Mouse (Mus musculus) T-helper 17 cell (primary cell): ENCODE measurements around the gene Hapln4.

Experiments
- in situ Hi-C, 2 experiments: fragments of 300-600 bp; cut with MboI, MseI; formaldehyde crosslinking; loops; 1 replicate in 1 of 2; 2 replicates in 1 of 2; pipeline ENCODE4 v1.15.1; 2025; ENCODE audit warnings: high pct_unique_total_duplicates in 2 of 2

The Hapln4 gene

DNA sequence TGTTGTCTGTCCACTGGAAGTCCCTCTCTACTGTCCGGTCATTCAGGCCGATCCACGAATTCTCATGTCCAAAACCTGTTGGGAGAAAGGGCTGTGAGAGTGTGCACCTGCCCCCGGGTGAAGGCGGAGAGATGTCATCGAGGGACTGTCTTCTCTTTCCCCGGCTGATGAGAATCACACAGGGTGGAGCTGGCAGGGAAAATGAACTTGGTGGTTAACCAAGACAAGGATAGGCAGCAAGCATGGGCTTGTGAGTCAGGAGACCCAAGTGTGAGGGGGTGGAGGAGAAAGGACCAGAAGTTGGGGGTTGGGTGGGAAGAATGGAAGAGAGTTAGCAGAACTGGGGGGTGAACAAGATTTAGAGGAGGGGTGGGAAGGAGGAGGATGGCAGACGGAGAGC is 17.0 kb downstream of the Hapln4 start:
- in situ Hi-C loops = no loop called here

DNA sequence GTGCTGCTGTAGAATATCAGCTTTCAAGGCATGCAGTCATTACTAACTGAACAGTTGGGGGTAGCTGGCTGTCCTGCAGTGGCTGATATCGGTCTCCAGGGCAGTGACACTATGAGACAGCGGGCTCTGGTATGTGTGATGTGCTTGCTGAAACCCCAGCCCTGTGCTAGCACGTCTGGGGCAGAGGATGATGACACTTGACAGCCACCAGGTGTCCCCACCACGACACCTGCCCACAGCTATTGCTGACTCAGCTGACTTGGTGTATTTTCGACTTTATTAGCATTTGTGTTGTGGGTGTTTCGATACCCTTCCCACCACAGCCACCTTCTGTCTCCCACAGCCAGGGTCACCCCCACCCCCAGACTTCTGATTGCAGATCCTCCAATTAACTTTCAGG is 21.2 kb downstream of the Hapln4 start:
- in situ Hi-C loops = no loop called here

DNA sequence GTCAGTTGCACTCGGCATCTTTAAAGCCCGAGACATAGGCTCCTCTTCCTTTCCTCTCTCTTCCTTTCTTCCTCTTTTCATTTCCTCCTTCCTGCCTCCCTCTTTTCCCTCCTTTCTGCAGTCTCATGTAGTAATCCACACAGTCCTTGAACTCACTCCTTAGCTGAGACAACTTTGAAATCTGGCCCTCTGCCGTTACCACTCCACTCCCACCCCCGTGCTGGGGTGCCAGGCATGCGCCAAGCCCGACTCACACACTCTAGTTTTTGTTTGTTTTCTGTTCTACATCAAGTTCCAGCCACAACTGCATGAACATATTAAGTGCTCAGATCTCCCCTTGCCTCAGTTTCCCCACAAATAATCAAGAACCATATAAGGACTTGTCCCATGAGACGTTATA is 21.7 kb downstream of the Hapln4 start:
- in situ Hi-C loops = no loop called here

DNA sequence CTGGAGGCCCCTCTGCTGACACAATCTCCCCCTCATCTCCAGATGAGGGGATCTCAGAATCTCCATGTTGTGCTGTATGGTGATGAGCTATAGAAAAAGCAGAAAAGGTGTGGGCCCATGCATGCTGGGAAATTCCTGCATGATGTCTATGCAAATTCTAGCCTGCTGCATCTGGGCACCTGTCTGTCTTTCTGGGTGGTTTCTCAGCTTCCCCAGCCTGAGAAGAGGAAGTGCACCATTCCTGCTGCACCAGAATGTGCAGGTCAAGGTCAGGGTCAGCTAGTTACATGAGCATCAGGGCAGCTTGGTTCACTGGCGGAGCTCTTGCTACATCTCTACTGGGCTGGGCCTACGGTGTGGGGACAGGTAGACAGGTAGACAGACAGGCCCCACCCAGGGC is 27.2 kb downstream of the Hapln4 start:
- in situ Hi-C loops = no loop called here

DNA sequence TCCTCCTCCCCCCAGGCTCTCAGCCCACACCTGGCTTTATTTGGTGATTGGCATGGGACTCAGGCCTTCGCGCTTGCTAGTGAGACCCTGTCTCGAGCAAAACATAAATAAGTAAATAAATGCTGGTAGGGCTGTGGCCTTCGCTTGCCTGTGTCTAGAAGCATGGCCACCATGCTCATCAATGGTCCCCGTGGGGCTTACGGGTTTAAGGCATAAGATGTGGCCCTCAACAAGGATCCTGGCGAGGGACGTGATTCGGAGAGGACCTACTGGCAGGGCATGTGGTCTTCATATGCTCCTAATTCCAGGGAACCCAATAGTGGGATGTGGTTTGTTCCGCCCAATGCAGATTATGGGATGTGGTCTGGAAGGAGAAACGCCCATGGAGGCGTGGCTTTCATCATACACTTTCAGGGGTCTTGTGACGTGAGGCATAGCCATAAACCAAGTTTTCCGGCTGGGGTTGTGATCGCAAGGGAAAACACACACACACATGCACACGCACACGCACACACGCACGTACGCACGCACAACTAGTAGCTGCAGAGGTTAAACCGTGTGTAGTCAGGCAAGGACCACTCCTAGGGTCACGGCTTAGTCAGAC is 28.0 kb downstream of the Hapln4 start:
- in situ Hi-C loops = no loop called here

DNA sequence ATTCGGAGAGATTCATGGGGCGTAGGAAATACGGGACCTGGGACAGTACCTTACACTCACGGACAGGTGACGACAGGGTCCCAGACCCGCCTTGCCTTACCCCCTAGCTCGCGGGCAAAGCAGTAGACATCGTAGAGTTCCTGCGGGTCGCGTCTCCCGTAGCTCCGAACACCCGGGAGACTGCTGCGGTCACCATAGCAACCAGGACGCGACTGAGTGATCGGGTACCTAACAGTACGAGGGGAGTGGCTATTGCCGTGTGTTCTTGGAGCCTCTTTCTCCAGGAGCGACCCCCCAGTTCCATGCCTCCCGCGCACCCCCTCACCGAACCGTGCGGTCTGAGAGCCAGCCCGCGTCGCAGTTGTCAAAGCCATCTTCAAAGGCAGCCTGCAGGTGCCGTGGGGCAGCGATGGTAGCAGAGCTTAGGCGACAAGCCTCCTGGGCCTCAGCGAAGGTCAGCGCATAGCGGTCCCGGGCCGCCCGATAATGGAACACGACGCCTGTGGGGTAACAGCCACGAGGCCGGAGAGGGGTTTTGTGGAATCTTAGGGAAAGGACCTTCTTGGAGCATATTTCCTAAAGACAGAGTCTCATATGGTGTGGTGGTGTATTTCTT is 29.3 kb downstream of the Hapln4 start:
- in situ Hi-C loops = no loop called here

DNA sequence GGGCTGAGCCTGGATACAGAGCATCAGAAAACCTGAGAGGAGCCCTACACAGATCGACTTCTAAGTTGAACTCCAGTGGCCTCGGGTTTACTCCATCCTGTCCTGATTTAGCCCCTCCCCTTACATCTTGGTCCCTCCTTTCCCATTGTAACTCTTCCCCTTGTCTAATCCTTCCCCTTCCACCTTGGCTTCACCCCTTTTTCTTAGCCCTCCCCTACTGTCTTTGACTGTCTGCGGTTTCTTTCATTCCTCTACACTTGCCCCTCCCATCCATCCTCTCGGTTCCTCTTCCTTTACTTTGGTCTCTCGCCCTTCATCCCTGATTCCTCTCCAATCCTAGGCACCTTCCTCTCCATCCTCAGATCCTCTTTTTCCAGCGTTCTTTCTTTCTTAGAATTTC is 31.2 kb downstream of the Hapln4 start:
- in situ Hi-C loops = no loop called here

DNA sequence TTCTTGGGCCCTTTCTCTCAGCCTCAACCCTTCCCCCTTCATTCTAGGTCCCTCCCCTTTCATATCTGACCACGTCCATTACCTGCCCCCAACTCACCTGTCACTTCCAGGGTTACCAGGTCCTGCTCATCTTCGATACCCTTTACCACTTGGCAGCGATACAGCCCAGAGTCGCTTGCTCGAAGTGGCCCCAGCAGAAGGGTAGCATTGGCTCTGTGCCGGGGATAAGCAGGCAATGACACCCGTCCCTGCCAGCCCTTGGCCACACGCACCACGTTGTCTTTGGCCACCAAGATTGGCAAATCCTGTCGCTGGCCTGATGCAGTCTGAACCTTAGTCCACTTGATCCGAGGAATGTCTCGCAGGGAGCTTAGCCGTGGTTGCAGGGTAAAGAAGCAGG is 31.6 kb downstream of the Hapln4 start:
- in situ Hi-C loops = no loop called here

DNA sequence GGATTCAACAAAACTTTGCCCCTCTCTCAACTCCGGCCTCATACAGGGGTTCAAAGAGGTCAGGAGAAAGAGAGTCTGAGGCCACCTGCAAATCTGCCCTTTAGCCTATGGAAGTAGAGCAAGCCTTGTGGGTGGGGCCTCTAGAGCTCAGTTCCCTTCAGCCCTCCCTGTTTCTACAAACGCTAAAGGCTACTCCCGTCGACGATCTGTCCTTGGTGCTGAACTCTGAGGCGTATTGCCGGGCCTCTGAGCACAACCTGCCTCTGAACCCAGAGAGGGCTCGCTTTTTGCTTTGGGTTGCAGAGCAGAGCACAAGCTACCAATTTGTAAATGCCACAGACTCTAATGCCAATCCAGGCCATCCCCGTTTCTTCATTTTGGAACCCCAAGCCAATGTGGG is 34.4 kb downstream of the Hapln4 start:
- in situ Hi-C loops = no loop called here

DNA sequence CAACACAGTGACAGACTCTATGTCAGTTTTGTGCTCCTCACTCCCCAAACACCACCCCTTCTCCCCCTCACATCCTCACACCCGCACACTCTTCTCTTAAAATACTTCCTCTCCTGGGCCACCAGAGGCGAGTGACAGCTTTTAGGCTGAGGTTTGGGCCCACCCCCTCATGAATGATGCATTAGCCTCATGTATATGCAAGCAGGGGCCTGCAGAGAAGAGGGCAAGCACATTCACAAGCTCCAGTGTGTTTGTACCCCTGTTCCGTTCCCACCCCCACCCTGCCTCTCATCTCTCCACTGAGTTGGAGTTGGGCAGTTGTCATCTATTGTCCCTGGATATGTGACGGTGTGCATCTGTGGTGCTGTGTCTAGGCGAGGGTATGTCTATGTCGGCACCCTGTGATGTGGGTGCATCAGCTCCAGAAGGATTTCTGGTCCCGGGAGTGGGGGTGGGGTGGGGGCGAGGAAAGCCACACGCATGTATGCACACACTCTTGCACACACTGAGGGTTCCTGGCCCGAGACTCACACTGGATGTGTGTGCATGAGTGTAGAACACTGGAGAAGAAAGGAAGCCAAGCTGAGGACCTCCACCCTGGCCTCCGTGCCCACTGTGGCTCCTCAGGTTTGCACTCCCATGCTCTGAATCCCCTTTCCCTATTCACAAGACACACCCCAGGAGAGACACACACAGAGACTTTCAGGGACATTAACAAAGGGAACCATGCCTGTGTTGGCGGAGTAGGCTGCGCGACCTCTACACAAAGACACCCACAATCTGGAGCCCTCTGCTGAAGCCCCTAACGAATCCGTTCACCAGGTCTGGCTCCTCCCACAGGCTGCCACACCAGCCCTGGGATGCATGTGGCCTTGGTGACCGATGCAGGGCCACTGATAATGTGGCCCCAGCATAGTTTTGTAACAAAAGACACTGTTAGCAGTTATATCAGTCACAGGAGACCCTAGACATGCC is 35.8 kb downstream of the Hapln4 start:
- in situ Hi-C loops = no loop called here

DNA sequence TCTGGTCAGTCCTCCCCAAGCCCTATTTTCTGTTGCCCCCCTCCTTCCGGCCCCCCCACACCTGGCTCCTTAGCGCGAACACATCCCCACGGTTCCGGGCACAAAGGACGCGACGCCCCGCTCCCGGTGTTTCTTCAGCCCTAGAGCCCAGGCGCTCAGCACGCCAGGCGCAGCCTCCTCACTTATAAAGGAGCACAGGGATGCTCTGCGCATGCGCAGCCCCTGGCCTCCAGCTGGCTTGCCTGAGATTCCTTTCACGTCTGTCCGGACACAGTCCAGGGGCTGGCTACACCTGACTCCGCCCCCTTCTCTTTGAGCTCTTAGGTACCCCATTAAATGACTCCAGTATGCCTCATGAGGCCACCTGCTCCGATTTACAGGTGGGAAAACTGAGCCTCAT is 37.4 kb downstream of the Hapln4 start, which contains the start of gene Ncan:
Gene Ncan (minus strand): TSS at position 207 of the 400 bp plus-strand sequence.
- in situ Hi-C loops = no loop called here

DNA sequence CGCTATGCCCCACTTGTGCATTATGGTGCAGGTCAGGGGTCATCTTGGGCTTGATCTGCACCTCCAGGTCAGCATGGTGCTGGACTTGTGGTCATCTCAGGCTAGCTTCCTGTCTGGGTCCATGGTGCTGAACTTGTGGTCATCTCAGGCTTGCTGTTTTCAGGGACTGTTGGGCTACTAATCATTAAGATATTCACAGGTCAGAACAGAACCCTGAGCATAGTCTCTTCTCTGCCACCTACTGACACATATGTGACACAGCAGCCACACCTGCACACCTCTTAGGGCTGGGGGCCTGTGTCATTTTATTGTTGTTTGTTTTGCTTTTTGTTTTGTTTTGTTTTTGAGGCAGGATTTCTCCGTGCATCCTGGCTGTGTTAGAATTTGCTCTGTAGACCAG is 39.6 kb downstream of the Hapln4 start:
- in situ Hi-C loops = no loop called here

DNA sequence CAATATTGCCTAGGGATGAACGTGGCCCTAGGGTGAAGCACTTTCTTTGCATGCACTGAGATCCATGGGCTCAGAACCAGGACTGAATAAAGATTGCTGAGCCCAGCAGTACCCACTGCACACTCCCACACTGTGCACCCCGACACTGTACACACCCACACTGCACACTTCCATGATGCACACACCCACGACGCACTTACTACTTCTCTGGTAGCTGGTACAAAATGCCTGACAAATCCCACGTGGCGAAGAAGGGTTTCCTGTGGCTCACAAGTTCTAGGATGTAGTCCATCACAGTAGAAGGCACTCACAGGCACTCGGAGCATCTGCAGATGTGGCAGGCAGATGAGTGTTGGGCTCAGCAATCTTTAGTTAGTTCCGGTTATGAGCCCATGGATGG is 41.7 kb downstream of the Hapln4 start:
- in situ Hi-C loops = no loop called here

DNA sequence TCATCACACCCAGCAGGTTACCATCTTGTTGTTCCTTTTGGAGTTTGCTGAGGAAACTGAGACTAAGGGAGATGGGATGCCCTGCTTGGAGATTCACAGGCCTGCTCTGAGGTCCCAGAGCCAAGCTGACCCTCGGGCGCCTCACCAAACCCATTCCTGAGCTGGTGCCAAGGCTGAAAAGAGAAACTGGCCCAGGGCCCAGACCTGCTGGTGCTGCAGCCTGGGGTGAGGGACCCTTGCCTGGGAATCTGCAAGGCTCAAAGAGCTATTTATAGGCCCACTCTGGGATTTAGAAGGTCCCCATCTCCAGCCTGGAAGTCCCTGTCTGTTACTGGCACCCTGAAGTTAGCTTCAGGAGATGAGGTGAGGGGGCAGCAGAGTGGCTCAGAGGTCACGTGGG is 45.2 kb downstream of the Hapln4 start:
- in situ Hi-C loops = no loop called here

DNA sequence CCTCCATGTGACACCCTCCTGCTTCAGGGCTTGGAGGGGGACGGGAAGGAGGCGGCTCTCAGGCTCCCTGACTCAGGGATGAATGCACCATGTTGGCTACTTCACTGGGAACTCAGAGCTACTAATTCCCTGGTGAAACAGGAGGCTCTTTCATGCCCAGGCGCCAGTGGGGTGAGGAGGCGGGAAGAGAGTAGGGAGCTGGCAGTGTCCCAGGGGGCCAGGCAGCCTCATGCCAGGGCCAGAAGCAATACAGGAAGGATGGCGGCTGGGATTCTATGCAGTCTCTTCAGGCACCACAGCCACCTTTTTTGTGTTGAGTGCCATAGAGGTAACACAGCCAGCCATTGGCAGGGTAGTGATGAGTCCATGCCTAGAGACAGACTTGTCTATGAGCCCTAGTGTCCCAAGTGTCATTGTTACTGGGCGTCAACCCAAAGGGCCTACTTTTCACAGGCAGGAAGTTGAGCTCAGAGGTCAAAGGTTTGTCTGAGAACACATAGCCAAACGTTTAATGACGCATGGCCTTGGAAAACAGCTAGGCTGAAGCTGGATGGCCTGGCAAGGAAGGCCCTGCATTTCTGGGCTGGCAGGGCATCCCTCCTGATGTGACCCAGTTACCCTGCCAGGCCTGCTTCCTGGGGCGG is 46.2 kb downstream of the Hapln4 start:
- in situ Hi-C loops = no loop called here

DNA sequence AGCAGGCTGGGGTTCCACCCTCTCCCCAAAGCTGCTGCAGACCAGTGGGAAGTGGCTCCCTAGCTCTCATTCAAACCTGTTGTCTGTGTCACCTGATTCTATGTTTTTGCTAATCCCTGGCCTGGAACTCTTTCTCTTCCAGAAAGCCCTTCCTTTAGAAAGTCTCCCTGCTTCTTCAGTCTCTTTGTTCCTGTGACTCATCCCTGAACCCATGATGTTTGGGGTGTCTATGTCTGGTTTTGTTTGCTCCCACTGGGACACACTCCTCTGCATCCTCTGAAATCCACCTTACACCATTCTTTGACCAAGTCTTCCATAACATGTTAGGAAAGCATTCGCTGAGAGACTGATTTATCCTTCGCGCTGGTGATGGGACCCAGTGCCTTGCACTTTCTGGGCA is 46.8 kb downstream of the Hapln4 start:
- in situ Hi-C loops = no loop called here

DNA sequence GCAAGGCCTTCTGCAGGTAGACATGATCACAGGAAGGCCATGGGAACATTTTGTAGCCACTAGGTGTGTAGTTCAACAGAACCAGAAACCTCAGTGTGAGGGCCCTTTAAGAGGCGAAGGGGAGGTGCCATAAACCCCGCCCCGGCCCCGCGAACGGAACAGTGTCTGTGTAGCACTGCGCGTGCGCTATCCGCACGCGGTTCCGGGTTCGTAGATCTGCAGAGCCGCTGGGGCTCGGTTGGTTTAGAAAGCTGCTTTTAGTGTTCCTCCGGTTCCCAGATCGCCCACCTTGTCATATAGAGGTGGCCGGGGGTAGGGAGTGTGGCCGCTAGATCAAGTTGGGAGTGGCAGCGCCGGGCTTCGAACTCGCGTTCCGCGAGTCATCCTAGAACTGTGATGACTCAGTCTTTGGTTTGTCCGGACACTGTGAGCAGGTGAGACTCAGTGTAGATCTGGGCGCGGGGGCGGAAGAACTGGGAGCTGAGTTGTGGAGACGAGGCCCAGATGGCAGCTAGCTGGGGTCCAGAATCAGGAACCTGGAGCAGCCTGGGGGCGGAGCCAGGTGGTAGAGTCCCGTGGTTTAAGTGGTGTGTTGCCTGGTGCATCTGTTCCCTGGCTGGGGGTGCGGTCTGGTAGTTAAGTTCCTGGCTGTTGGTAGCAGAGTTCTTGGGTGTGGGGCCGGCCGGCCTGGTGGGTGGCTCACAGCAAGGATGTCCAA is 48.1 kb downstream of the Hapln4 start, which contains the start of gene Nr2c2ap:
Gene Nr2c2ap (plus strand): TSS at position 168 of the 718 bp plus-strand sequence.
- in situ Hi-C loops = no loop called here

DNA sequence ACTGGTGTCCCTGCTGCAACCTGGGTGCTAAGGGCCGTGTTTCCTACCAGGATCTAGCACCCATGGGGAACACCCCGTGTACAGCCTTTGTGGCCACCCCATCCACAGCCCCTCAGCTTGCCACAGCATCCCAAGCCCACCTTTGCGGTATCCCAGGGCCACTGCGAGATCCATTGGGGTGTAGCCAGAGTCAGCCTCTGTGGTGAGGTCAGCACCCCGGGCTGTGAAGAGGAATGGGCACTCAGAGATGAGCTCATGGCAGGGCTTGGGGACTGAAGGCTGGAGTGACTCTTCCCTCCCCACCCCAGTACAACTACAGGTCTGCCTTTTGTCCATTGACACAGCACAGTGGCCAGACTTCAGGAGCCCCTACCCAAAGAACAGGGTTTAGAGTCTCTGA is 50.8 kb downstream of the Hapln4 start:
- in situ Hi-C loops = no loop called here

DNA sequence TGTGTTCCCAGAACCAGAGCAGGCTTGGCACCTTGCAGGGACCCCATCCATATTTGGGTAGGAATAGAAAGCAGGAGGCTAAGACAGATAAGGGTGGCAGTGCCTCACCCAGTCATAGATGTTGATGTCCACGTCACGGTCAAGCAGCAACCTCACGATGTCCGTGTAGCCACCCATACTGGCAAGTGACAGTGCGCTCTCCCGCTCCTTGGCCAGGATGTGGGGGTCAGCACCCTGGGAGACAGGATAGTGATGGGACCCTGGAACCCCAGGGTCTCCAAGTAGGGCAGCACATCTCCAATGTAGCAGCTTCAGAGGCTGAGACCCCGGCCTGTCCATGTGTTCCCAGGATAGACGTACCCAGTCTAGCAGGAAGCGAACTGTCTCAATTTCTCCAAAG is 51.7 kb downstream of the Hapln4 start:
- in situ Hi-C loops = no loop called here

DNA sequence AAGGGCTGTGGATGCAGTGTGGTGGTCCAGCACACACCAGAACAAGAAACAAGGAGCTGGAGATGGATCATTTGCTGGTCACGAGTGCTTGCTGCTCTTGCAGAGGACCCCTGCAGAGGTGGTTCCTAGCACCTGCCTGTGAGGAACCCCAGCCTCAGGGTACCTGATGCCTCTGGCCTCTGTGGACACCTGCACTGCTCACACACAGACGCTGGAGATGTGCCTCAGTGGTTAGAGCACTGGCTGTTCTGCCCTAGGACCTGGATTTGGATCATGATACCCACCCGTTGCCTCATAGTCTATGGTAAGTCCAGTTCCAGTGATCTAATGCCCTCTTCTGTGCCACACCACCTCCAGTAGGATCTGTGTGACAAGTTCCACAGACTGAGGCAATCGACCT is 53.3 kb downstream of the Hapln4 start:
- in situ Hi-C loops = no loop called here

DNA sequence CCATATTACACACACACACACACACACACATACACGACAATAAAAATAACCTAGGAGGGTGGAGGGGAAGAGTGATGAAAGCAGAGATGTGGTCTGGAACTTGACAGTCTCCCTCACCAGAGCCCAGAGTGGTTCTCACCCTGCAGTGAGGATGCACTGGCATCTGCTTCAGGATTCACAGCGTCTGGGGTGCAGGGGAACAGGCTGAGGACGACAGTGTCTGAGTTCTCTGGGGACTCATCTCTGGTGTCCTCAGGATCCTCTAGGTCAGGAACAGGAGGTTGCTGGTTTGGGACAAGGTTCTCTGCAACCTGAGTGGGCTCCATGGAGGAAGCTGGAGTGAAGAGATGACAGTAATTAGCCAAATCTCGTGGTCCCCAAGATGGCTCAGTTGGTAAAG is 54.6 kb downstream of the Hapln4 start:
- in situ Hi-C loops = no loop called here
